Mouse (Mus musculus) MEL (cell line): ENCODE data around the gene Ube2h.

Experiments used
- CTCF ChIP-seq, 3 experiments: IDR thresholded peaks in 2 of 3; conservative IDR thresholded peaks in 1 of 3; 2 replicates each; pipeline ENCODE4 v1.5.1; 2011 to 2012; ENCODE audit warnings: low read length in 3 of 3, low read depth in 2 of 3, mild to moderate bottlenecking in 2 of 3, improper control_type of control experiment in 1 of 3, inconsistent platforms in 1 of 3, mixed read lengths in 1 of 3, moderate library complexity in 1 of 3; ENCODE audit not compliant: control insufficient read depth in 1 of 3, insufficient read depth in 1 of 3, poor library complexity in 1 of 3, severe bottlenecking in 1 of 3
- E2F4 ChIP-seq: IDR thresholded peaks from 2 replicates; pipeline ENCODE4 v1.6.1; 2011; ENCODE audit warnings: low read depth, low read length, improper control_type of control experiment, borderline replicate concordance
- ELF1 ChIP-seq: IDR thresholded peaks from 2 replicates; pipeline ENCODE4 v1.6.1; 2014; ENCODE audit warnings: low read depth, mild to moderate bottlenecking, inconsistent platforms, low read length, improper control_type of control experiment, moderate library complexity
- EP300 ChIP-seq, 2 experiments: IDR thresholded peaks; 2 replicates each; pipeline ENCODE4 v1.6.1; 2011; ENCODE audit warnings: improper control_type of control experiment in 2 of 2, low read length in 2 of 2, low read depth in 1 of 2, mild to moderate bottlenecking in 1 of 2
- MAX ChIP-seq: IDR thresholded peaks from 2 replicates; pipeline ENCODE4 v1.6.1; 2011; ENCODE audit warnings: low read length, improper control_type of control experiment
- POLR2A ChIP-seq, 2 experiments: IDR thresholded peaks; 2 replicates each; pipeline ENCODE4 v1.6.1; 2011 to 2012; ENCODE audit warnings: low read length in 2 of 2, mild to moderate bottlenecking in 2 of 2, control low read depth in 1 of 2, improper control_type of control experiment in 1 of 2, low read depth in 1 of 2, moderate library complexity in 1 of 2; ENCODE audit not compliant: control insufficient read depth in 1 of 2, insufficient read depth in 1 of 2, poor library complexity in 1 of 2
- ZC3H11A ChIP-seq: IDR thresholded peaks from 2 replicates; pipeline ENCODE4 v1.6.1; 2012; ENCODE audit warnings: low read depth, mild to moderate bottlenecking, inconsistent platforms, low read length, improper control_type of control experiment
- ZNF384 ChIP-seq: IDR thresholded peaks from 2 replicates; pipeline ENCODE4 v1.6.1; 2012; ENCODE audit warnings: low read depth, mild to moderate bottlenecking, inconsistent platforms, low read length, improper control_type of control experiment

GRCm38 (mm10) chr6:30332262-30332661, 27.9 kb upstream of the Ube2h start:
- no peak for TF ChIP-seq CTCF (IDR thresholded peaks at IDR 0.05 in 2 of 3, conservative IDR thresholded peaks at IDR 0.05 in 1 of 3; ENCODE audit: control insufficient read depth in 1 of 3, insufficient read depth in 1 of 3, low read depth in 2 of 3, low read length in 3 of 3, poor library complexity in 1 of 3, severe bottlenecking in 1 of 3)
- TF ChIP-seq MAX, result no peak
- no peak for TF ChIP-seq ZC3H11A
- TF ChIP-seq E2F4, result no peak
- no peak for TF ChIP-seq EP300 (IDR thresholded peaks at IDR 0.05; ENCODE audit: low read depth in 1 of 2, low read length in 2 of 2)
- no peak for TF ChIP-seq POLR2A (IDR thresholded peaks at IDR 0.05; ENCODE audit: control insufficient read depth in 1 of 2, insufficient read depth in 1 of 2, low read depth in 1 of 2, low read length in 2 of 2, poor library complexity in 1 of 2)
- TF ChIP-seq ZNF384, result no peak
- TF ChIP-seq ELF1, result no peak
